Mouse (Mus musculus) lung, embryonic 14.5 days (tissue): ENCODE results near the gene Cish. TPM values are rescaled to one million over a fixed set of nuclear protein-coding genes. Genes with fewer than 3 reads are reported as not detected.

ENCODE experiments used
- ATAC-seq: fragments of 200-750 bp; cut with Nextera tagmentation; 2 replicates; pipeline ENCODE4 v1.8.0; 2017; ENCODE audit warnings: mild to moderate bottlenecking, moderate TSS enrichment, moderate library complexity; ENCODE audit not compliant: insufficient read depth
- DNase-seq: peaks from one replicate; pipeline ENCODE4 v3.0.0-alpha.2; 2015
- H3K27ac ChIP-seq: fragments of 300-500 bp; sonication (generic); 2 replicates; pipeline ENCODE4 v1.5.1; 2014; ENCODE audit warnings: low read depth, mild to moderate bottlenecking, moderate library complexity
- H3K27me3 ChIP-seq: fragments of 300-500 bp; sonication (generic); 2 replicates; pipeline ENCODE4 v1.6.1; 2014; ENCODE audit warnings: low read length, control low read depth; ENCODE audit not compliant: insufficient read depth
- H3K36me3 ChIP-seq: fragments of 300-500 bp; sonication (generic); 2 replicates; pipeline ENCODE4 v1.6.1; 2014; ENCODE audit warnings: control low read depth; ENCODE audit not compliant: insufficient read depth
- H3K4me1 ChIP-seq: fragments of 300-500 bp; sonication (generic); 2 replicates; pipeline ENCODE4 v1.6.1; 2014; ENCODE audit warnings: antibody characterized with exemption, control low read depth; ENCODE audit not compliant: insufficient read depth
- H3K4me2 ChIP-seq: fragments of 300-500 bp; sonication (generic); 2 replicates; pipeline ENCODE4 v1.6.1; 2014; ENCODE audit warnings: mild to moderate bottlenecking
- H3K4me3 ChIP-seq: fragments of 300-500 bp; sonication (generic); 2 replicates; pipeline ENCODE4 v1.5.1; 2014; ENCODE audit warnings: low read depth, low read length
- H3K9ac ChIP-seq: fragments of 300-500 bp; sonication (generic); 2 replicates; pipeline ENCODE4 v1.6.1; 2014
- H3K9me3 ChIP-seq: fragments of 300-500 bp; sonication (generic); 2 replicates; pipeline ENCODE4 v1.6.1; 2016; ENCODE audit warnings: low read depth, low read length, control low read depth
- CTCF ChIP-seq: IDR thresholded peaks from 2 replicates; pipeline ENCODE4 v1.5.1; 2016; ENCODE audit warnings: antibody characterized with exemption, low read depth
- WGBS: fragments of 180-500 bp; shearing (Covaris S2); extraction: QIAGEN DNeasy Blood & Tissue Kit; methylation state at CpG from one replicate; pipeline ENCODE4 v1.1.7; 2014; 5-methylcytosine and 5-hydroxymethylcytosine counted together
- polyA plus RNA-seq: library from polyadenylated mRNA; unstranded; fragments of >200 nt; fragmentation: Nextera tagmentation; extraction: Ambion mirVana; gene quantifications from 2 replicates; pipeline ENCODE4 v1.2.1, GENCODE M21; 2014

Cish gene
- polyA plus RNA-seq, 1 experiment from 2014 or later: 8.5 TPM

- 29% methylated on average over 12 of the region's 12 CpGs for WGBS
- DNase-seq (peak; percentile 59), ATAC-seq (peak; percentile 64)
Measured at GRCm38 (mm10) chr9:107307886-107308285, 12.1 kb downstream of the Cish start.

GRCm38 (mm10) chr9:107308346-107309000, 12.6 kb downstream of the Cish start:
- no peak overlapping the region for H3K4me3 ChIP-seq
- H3K4me2 ChIP-seq: no peak overlapping the region
- no peaks in the 10 kb centered on the region for H3K9me3 ChIP-seq
- no peaks in the 10 kb centered on the region for H3K27me3 ChIP-seq
- H3K9ac ChIP-seq: no peak overlapping the region
- no peak for ATAC-seq
- H3K27ac ChIP-seq: peak overlapping the region; percentile 78
- H3K36me3 ChIP-seq: no peaks in the 10 kb centered on the region
- DNase-seq: no peak
- H3K4me1 ChIP-seq: peaks cover 11% of the 10 kb centered on the region; the same call in 1 of the 2 replicates
- WGBS: 79% methylated on average over 9 of the region's 9 CpGs
- no peak for TF ChIP-seq CTCF

More at GRCm38 (mm10) chr9:107307886-107308285, 12.1 kb downstream of the Cish start:
- Histone ChIP-seq H3K4me1 (peaks cover 11% of the 10 kb centered on the region; the same call in 1 of the 2 replicates), H3K27ac (peak overlapping the region; percentile 78), H3K27me3 (no peaks in the 10 kb centered on the region), H3K4me3 (no peak overlapping the region), H3K9me3 (no peaks in the 10 kb centered on the region), H3K9ac (no peak overlapping the region), H3K36me3 (no peaks in the 10 kb centered on the region), H3K4me2 (no peak overlapping the region)
- TF ChIP-seq CTCF: no peak

GRCm38 (mm10) chr9:107309171-107309570, 13.3 kb downstream of the Cish start:
- Histone ChIP-seq H3K9me3 (no peaks in the 10 kb centered on the region), H3K36me3 (no peaks in the 10 kb centered on the region), H3K9ac (no peak overlapping the region), H3K27ac (no peak overlapping the region), H3K4me2 (no peak overlapping the region), H3K4me1 (peaks cover 11% of the 10 kb centered on the region; the same call in 1 of the 2 replicates), H3K4me3 (no peak overlapping the region), H3K27me3 (no peaks in the 10 kb centered on the region)
- WGBS: 58% methylated on average over 9 of the region's 9 CpGs
- TF ChIP-seq CTCF: no peak
- DNase-seq (no peak), ATAC-seq (no peak)

GRCm38 (mm10) chr9:107309600-107309999, 13.8 kb downstream of the Cish start:
- Histone ChIP-seq H3K27me3 (no peaks in the 10 kb centered on the region), H3K4me1 (peaks cover 11% of the 10 kb centered on the region; the same call in 1 of the 2 replicates), H3K9ac (no peak overlapping the region), H3K4me3 (no peak overlapping the region), H3K4me2 (no peak overlapping the region), H3K9me3 (no peaks in the 10 kb centered on the region), H3K27ac (no peak overlapping the region), H3K36me3 (no peaks in the 10 kb centered on the region)
- 57% methylated on average over 5 of the region's 5 CpGs for WGBS
- no peak for DNase-seq
- TF ChIP-seq CTCF: no peak
- ATAC-seq: no peak

- no peaks in the 10 kb centered on the region for H3K9me3 ChIP-seq
- no peak overlapping the region for H3K27ac ChIP-seq
- ATAC-seq (no peak), DNase-seq (no peak)
- no peak overlapping the region for H3K4me3 ChIP-seq
- no peak overlapping the region for H3K4me2 ChIP-seq
- WGBS: 59% methylated on average over 10 of the region's 10 CpGs
- TF ChIP-seq CTCF: no peak
- H3K9ac ChIP-seq: no peak overlapping the region
- H3K4me1 ChIP-seq: 0 out of 2 replicates have a peak, but pooled peaks cover 5% of the 10 kb centered on the region
- H3K27me3 ChIP-seq: no peaks in the 10 kb centered on the region
- H3K36me3 ChIP-seq: no peaks in the 10 kb centered on the region
Measured at GRCm38 (mm10) chr9:107312811-107313584, 17.2 kb downstream of the Cish start.

- 53% methylated on average over 3 of the region's 3 CpGs for WGBS
- Histone ChIP-seq H3K27ac (no peak overlapping the region), H3K27me3 (no peaks in the 10 kb centered on the region), H3K4me1 (no peaks in the 10 kb centered on the region), H3K4me3 (no peak overlapping the region), H3K36me3 (no peaks in the 10 kb centered on the region), H3K9ac (no peak overlapping the region), H3K4me2 (no peak overlapping the region), H3K9me3 (no peaks in the 10 kb centered on the region)
- DNase-seq: no peak
- no peak for TF ChIP-seq CTCF
- no peak for ATAC-seq
Measured at GRCm38 (mm10) chr9:107313926-107314325, 18.1 kb downstream of the Cish start.

GRCm38 (mm10) chr9:107315791-107316190, 20.0 kb downstream of the Cish start:
- Histone ChIP-seq H3K9ac (no peak overlapping the region), H3K27me3 (no peaks in the 10 kb centered on the region), H3K9me3 (no peaks in the 10 kb centered on the region), H3K4me1 (no peaks in the 10 kb centered on the region), H3K4me2 (no peak overlapping the region), H3K36me3 (no peaks in the 10 kb centered on the region), H3K27ac (no peak overlapping the region), H3K4me3 (no peak overlapping the region)
- ATAC-seq (no peak), DNase-seq (no peak)
- TF ChIP-seq CTCF: no peak
- WGBS: 62% methylated on average over 2 of the region's 2 CpGs
